Mouse (Mus musculus): Measurements from ENCODE around the gene Nlrp3. TPM values are rescaled to one million over a fixed set of nuclear protein-coding genes. Genes with fewer than 3 reads are reported as not detected.

Gene Nlrp3
- total RNA-seq, 1 experiment, result 0.09 TPM

DNA sequence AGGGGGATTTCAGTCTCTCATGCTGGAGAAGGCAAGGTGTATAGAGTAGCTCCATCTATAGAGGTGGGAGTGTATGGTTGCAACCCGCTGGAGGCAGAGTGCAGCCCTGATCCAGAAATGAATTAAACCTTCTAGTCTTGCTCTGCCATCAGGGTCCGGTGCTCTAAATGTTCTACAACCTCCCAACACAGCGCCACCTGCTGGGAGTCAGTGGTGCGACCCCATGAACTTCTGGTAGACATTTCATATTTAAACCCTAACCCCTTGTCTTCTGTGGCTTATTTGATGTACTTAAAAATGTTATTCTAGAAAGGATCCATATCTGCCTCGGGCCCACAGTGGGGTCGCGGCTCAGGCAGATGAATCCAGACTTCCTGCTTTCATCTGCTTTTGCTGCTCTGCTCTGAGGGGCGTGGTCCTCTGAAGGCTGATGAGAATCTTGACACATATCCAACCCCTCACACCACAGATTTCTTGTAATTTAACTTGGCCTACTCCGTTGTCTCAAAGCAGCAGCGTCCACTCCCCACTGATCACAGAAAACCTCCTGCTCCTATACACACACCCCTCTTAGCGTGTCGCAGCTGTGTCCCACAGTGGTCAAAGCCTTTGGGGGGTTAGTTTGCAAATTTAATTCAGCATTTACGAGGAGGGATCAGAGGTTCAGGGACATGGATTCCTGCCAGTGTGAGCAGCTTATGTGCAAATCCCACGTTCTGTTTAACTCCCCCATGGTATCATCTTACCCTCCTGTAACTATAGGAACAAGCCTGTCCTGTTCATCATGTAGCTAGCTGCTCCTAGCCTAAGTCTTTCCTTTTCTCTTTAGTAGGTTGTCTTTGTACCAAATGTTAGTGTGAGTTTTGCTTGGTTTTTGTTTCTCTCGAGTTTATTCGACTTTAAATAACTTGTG lies 3.9 kb upstream of the Nlrp3 start:
- Histone ChIP-seq H3K4me3 (ENCODE audit: insufficient read depth in 1 of 2, low read depth in 1 of 2, low read length in 2 of 2, poor library complexity in 1 of 2, severe bottlenecking in 1 of 2) (no peak overlapping the region), H3K36me3 (ENCODE audit: control insufficient read depth, insufficient read depth, low read length, poor library complexity, severe bottlenecking) (no peaks in the 10 kb centered on the region), H3K9me3 (ENCODE audit: control insufficient read depth, insufficient read depth, low read depth, low read length) (no peaks in the 10 kb centered on the region), H3K27ac (ENCODE audit: insufficient read depth, low read depth, low read length, poor library complexity, severe bottlenecking) (no peak overlapping the region), H3K4me1 (ENCODE audit: control insufficient read depth in 2 of 2, insufficient read depth in 2 of 2, low read length in 2 of 2, poor library complexity in 1 of 2) (peaks cover 0 to 2% of the 10 kb centered on the region in 2 experiments; a peak in 1 of 4 replicates), H3K9ac (ENCODE audit: insufficient read depth, low read depth, low read length, poor library complexity, severe bottlenecking) (no peak overlapping the region)
- peak; percentile 47 for DNase-seq (ENCODE audit: low read depth, low spot score)
- TF ChIP-seq CHD2 (IDR thresholded peaks at IDR 0.05; ENCODE audit: low read depth, low read length) (no peak), MAFK (IDR thresholded peaks at IDR 0.05; ENCODE audit: insufficient read depth, low read depth, low read length) (no peak), ZNF384 (IDR thresholded peaks at IDR 0.05; ENCODE audit: low read depth, low read length) (0 out of 2 replicates have a peak, but pooled peaks have one; percentile 9)
- in situ Hi-C loops (cut with MboI; ENCODE audit: low sequenced_read_pairs in 2 of 2, unreplicated experiment in 2 of 2), result no loop called here

DNA sequence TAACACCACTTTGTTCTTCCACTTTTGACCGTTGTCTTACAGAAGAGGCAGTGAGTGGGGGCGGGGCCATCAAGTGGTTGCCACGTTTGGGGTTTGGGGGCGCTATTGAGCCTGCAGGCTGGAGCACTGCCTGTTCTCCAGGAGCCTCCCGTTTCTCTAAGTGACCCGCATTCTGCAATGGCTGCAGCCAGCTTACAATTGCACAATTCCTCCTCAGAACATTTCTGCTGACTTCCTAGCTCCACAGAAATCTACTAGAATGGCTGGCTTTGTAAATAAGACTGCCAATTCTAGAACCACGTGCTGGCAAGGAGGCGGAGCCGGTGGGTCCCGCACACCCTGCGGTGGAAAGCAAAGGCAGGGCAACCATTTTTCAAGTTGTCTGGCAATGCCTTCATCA lies 3.0 kb upstream of the Nlrp3 start:
- Histone ChIP-seq H3K9me3 (ENCODE audit: control insufficient read depth, insufficient read depth, low read depth, low read length) (no peaks in the 10 kb centered on the region), H3K4me1 (ENCODE audit: control insufficient read depth in 2 of 2, insufficient read depth in 2 of 2, low read length in 2 of 2, poor library complexity in 1 of 2) (0 out of 4 replicates have a peak, but pooled peaks cover 0 to 2% of the 10 kb centered on the region in 2 experiments), H3K4me3 (ENCODE audit: insufficient read depth in 1 of 2, low read depth in 1 of 2, low read length in 2 of 2, poor library complexity in 1 of 2, severe bottlenecking in 1 of 2) (0 out of 4 replicates have a peak overlapping the region, but pooled peaks of 1 of the 2 experiments have one; percentile 14), H3K9ac (ENCODE audit: insufficient read depth, low read depth, low read length, poor library complexity, severe bottlenecking) (no peak overlapping the region), H3K27ac (ENCODE audit: insufficient read depth, low read depth, low read length, poor library complexity, severe bottlenecking) (no peak overlapping the region), H3K36me3 (ENCODE audit: control insufficient read depth, insufficient read depth, low read length, poor library complexity, severe bottlenecking) (no peaks in the 10 kb centered on the region)
- peak; percentile 57 for DNase-seq (ENCODE audit: low read depth, low spot score)
- in situ Hi-C loops (cut with MboI; ENCODE audit: low sequenced_read_pairs in 2 of 2, unreplicated experiment in 2 of 2), result no loop called here
- TF ChIP-seq MAFK (IDR thresholded peaks at IDR 0.05; ENCODE audit: insufficient read depth, low read depth, low read length) (no peak), HCFC1 (IDR thresholded peaks at IDR 0.05; ENCODE audit: borderline replicate concordance, insufficient read depth, low read length) (no peak), CHD2 (IDR thresholded peaks at IDR 0.05; ENCODE audit: low read depth, low read length) (no peak), ZC3H11A (IDR thresholded peaks at IDR 0.05; ENCODE audit: borderline replicate concordance, low read depth, low read length) (no peak), ZNF384 (IDR thresholded peaks at IDR 0.05; ENCODE audit: low read depth, low read length) (no peak)

DNA sequence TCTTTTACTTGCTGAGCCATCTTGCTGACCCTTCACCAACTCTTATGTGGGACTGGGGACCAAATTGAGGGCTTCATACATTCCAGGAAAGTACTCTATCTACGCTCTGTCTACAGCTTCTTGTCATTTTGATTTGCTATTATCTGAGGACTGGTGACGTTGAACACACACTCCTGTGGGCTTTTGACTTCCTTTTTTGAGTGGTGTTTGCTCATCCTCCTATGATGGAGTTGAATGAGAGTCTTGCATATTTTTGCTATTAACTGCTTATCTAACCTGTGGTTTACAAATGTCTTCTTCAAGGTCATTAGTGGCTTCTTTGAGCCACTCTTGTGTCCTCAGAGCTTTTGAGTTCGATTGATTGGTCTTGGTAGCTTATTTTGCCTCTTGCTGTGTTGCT lies 1.2 kb upstream of the Nlrp3 start:
- Histone ChIP-seq H3K4me1 (ENCODE audit: control insufficient read depth in 2 of 2, insufficient read depth in 2 of 2, low read length in 2 of 2, poor library complexity in 1 of 2) (0 out of 4 replicates have a peak, but pooled peaks cover 0 to 2% of the 10 kb centered on the region in 2 experiments), H3K4me3 (ENCODE audit: insufficient read depth in 1 of 2, low read depth in 1 of 2, low read length in 2 of 2, poor library complexity in 1 of 2, severe bottlenecking in 1 of 2) (no peak overlapping the region), H3K9ac (ENCODE audit: insufficient read depth, low read depth, low read length, poor library complexity, severe bottlenecking) (no peak overlapping the region), H3K36me3 (ENCODE audit: control insufficient read depth, insufficient read depth, low read length, poor library complexity, severe bottlenecking) (no peaks in the 10 kb centered on the region), H3K27ac (ENCODE audit: insufficient read depth, low read depth, low read length, poor library complexity, severe bottlenecking) (no peak overlapping the region), H3K9me3 (ENCODE audit: control insufficient read depth, insufficient read depth, low read depth, low read length) (no peaks in the 10 kb centered on the region)
- in situ Hi-C loops (cut with MboI; ENCODE audit: low sequenced_read_pairs in 2 of 2, unreplicated experiment in 2 of 2), result no loop called here
- no peak for DNase-seq (ENCODE audit: low read depth, low spot score)
- TF ChIP-seq ZC3H11A (IDR thresholded peaks at IDR 0.05; ENCODE audit: borderline replicate concordance, low read depth, low read length) (no peak), ZNF384 (IDR thresholded peaks at IDR 0.05; ENCODE audit: low read depth, low read length) (no peak), HCFC1 (IDR thresholded peaks at IDR 0.05; ENCODE audit: borderline replicate concordance, insufficient read depth, low read length) (no peak), MAFK (IDR thresholded peaks at IDR 0.05; ENCODE audit: insufficient read depth, low read depth, low read length) (no peak), CHD2 (IDR thresholded peaks at IDR 0.05; ENCODE audit: low read depth, low read length) (no peak)

DNA sequence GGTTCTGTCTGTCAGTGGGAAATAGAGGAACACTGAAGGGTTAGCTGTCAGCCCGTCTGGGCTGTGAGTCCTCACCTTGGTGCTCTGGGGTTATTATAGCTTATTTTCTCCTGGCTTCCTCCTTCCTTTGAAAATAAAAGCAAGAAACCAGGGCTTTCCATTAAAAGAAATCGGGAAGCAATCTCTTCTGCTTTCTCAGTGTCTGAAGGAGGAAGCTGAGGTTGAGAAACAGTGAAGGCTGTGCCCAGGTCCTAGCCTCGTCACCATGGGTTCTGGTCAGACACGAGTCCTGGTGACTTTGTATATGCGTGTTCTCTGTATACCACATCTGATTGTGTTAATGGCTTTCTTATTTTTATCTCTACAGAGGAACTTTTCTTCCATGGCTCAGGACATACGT lies 1.1 kb downstream of the Nlrp3 start:
- H3K27ac ChIP-seq (ENCODE audit: insufficient read depth, low read depth, low read length, poor library complexity, severe bottlenecking), result no peak overlapping the region
- no peak overlapping the region for H3K4me3 ChIP-seq (ENCODE audit: insufficient read depth in 1 of 2, low read depth in 1 of 2, low read length in 2 of 2, poor library complexity in 1 of 2, severe bottlenecking in 1 of 2)
- DNase-seq (ENCODE audit: low read depth, low spot score), result no peak
- 0 out of 4 replicates have a peak, but pooled peaks cover 0 to 2% of the 10 kb centered on the region in 2 experiments for H3K4me1 ChIP-seq (ENCODE audit: control insufficient read depth in 2 of 2, insufficient read depth in 2 of 2, low read length in 2 of 2, poor library complexity in 1 of 2)
- no peaks in the 10 kb centered on the region for H3K36me3 ChIP-seq (ENCODE audit: control insufficient read depth, insufficient read depth, low read length, poor library complexity, severe bottlenecking)
- in situ Hi-C loops (cut with MboI; ENCODE audit: low sequenced_read_pairs in 2 of 2, unreplicated experiment in 2 of 2), result no loop called here
- H3K9ac ChIP-seq (ENCODE audit: insufficient read depth, low read depth, low read length, poor library complexity, severe bottlenecking), result no peak overlapping the region
- no peaks in the 10 kb centered on the region for H3K9me3 ChIP-seq (ENCODE audit: control insufficient read depth, insufficient read depth, low read depth, low read length)
- TF ChIP-seq HCFC1 (IDR thresholded peaks at IDR 0.05; ENCODE audit: borderline replicate concordance, insufficient read depth, low read length) (no peak), ZC3H11A (IDR thresholded peaks at IDR 0.05; ENCODE audit: borderline replicate concordance, low read depth, low read length) (no peak), ZNF384 (IDR thresholded peaks at IDR 0.05; ENCODE audit: low read depth, low read length) (no peak), MAFK (IDR thresholded peaks at IDR 0.05; ENCODE audit: insufficient read depth, low read depth, low read length) (no peak), CHD2 (IDR thresholded peaks at IDR 0.05; ENCODE audit: low read depth, low read length) (no peak)

Data from ES-E14 (cell line).